Mouse (Mus musculus) kidney, adult 10 weeks (tissue): ENCODE data around the gene Slc6a11. TPM values are rescaled to one million over a fixed set of nuclear protein-coding genes. Genes with fewer than 3 reads are reported as not detected.

ENCODE experiments used
- polyA plus RNA-seq: library from polyadenylated mRNA; stranded (reverse); fragments of 350-450 nt; fragmentation: Illumina TruSeq; extraction: RNeasy Lipid Tissue Mini Kit (QIAGEN cat#74804); gene quantifications from one replicate; pipeline ENCODE4 v1.2.3, GENCODE M21; 2014; ENCODE audit warnings: low read depth, low replicate concordance

The Slc6a11 gene
- polyA plus RNA-seq = not detected

DNA sequence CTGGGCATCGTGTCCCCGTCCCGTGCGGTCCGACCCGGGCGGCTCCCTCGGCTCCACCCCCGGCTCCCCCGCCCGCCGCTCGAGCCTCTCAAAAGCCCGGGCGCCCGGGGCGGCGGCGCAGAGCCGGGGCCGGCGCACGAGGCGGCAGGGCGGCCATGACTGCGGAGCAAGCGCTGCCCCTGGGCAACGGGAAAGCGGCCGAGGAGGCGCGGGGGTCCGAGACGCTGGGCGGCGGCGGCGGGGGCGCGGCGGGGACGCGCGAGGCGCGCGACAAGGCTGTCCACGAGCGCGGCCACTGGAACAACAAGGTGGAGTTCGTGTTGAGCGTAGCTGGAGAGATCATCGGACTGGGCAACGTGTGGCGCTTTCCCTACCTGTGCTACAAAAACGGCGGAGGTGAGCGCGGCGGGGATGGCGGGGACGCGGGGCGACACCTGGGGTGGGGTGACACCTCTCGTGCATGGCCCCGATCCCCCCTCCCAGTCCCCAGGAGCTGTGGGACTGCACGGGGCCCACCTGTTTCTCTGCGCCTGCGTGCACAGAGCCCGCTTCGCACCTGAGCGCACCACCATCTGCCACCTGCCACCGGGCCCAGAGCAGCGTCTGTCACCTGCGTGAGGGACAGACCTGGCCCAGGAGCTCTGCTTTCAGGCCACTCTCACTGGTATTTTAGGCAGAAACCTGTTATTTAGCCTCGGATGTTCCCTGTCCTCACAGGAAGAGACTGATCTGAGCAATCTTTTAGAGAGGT is at the start of gene Slc6a11:
Gene Slc6a11, plus strand, starts transcription at position 120 of the 751 bp plus-strand sequence.

DNA sequence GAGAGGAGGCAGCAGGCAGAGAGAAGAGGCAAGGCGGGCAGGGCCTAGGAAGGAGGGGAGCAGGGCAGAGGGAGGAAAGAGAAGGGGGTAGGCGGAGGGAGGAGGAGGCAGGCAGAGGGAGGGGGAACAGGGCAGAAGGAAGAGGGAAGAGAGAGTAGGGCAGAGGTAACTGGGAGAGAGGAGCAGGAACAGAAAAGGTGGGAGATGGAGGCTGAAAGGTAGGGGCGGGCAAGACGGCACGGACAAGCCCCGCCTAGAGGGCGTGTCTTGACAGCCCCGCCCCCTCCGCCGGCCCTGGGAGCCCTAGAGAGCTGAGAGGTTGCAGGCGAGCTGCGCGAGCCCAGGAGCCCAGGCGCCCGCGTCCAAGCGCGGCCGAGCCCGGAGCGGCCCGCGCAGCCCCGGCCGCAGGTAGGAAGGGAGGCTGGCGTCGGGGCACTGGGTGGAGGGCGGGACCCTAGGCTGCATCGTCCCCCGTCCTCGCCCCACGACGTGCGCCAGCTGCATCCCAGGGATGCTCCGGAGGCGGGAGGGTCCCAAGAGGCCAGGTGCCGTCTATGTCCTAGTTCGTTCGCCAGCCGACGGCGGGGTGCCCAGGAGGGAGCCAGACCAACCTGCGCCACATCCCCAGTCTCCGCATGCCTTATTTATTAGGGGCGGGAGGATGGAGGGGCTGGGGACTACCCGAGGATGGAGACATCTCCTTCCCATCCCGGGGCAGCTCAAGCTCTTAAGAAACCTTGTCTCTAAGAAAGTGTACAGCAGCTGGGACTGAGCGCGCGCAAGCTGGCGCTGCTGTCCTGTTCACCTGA is 151.6 kb downstream of the Slc6a11 start, which contains the start of gene Slc6a1:
Gene Slc6a1, plus strand, starts transcription at position 167 of the 809 bp plus-strand sequence.

Other genes starting within 250 kb of the Slc6a11 start
- gene Atp2b2, start 88.6 kb upstream of the Slc6a11 start, polyA plus RNA-seq = 0.61 TPM
- not detected for gene Slc6a1, start 151.4 kb downstream of the Slc6a11 start, polyA plus RNA-seq